Mouse (Mus musculus): ENCODE measurements at regions not wholly inside any gene's neighbourhood (a gene's known extent, or its start where the extent isn't known, plus 50 kb on each side); places are given as distances from the start of the nearest gene placed in this dataset.

GRCm38 (mm10) chr13:114613909-114614308, 155.2 kb upstream of the Fst start:
- ATAC-seq (replicated peaks) = no peak
- Histone ChIP-seq H3K36me3 (no peaks in the 10 kb centered on the region), H3K9me3 (no peaks in the 10 kb centered on the region), H3K9ac (replicated peaks) (no peak overlapping the region), H3K4me2 (replicated peaks) (no peak overlapping the region), H3K27ac (replicated peaks) (no peak overlapping the region), H3K4me3 (no peak overlapping the region), H3K4me1 (no peaks in the 10 kb centered on the region), H3K27me3 (no peaks in the 10 kb centered on the region)
- 95% methylated on average over 1 of the region's 1 CpGs for WGBS

- no peak overlapping the region for H3K4me2 ChIP-seq (replicated peaks)
- no peaks in the 10 kb centered on the region for H3K36me3 ChIP-seq
- H3K4me3 ChIP-seq = no peak overlapping the region
- no peaks in the 10 kb centered on the region for H3K9me3 ChIP-seq
- no peaks in the 10 kb centered on the region for H3K27me3 ChIP-seq
- H3K9ac ChIP-seq (replicated peaks) = no peak overlapping the region
- no peak overlapping the region for H3K27ac ChIP-seq (replicated peaks)
- H3K4me1 ChIP-seq = no peaks in the 10 kb centered on the region
- 88% methylated on average over 4 of the region's 4 CpGs for WGBS
- ATAC-seq (replicated peaks) = no peak
Measured at GRCm38 (mm10) chr13:114619416-114619815, 160.7 kb upstream of the Fst start.

- Histone ChIP-seq H3K4me2 (replicated peaks) (no peak overlapping the region), H3K9ac (replicated peaks) (no peak overlapping the region), H3K4me1 (no peaks in the 10 kb centered on the region), H3K4me3 (no peak overlapping the region), H3K36me3 (no peaks in the 10 kb centered on the region), H3K27me3 (no peaks in the 10 kb centered on the region), H3K27ac (replicated peaks) (no peak overlapping the region), H3K9me3 (no peaks in the 10 kb centered on the region)
- 77% methylated on average over 4 of the region's 4 CpGs for WGBS
- ATAC-seq (replicated peaks) = no peak
Measured at GRCm38 (mm10) chr13:114636731-114637130, 178.0 kb upstream of the Fst start.

- H3K4me1 ChIP-seq = no peaks in the 10 kb centered on the region
- no peak overlapping the region for H3K4me2 ChIP-seq (replicated peaks)
- no peak overlapping the region for H3K27ac ChIP-seq (replicated peaks)
- H3K4me3 ChIP-seq = no peak overlapping the region
- 98% methylated on average over 2 of the region's 2 CpGs for WGBS
- H3K36me3 ChIP-seq = no peaks in the 10 kb centered on the region
- H3K9ac ChIP-seq (replicated peaks) = no peak overlapping the region
- ATAC-seq (replicated peaks) = no peak
- no peaks in the 10 kb centered on the region for H3K9me3 ChIP-seq
- no peaks in the 10 kb centered on the region for H3K27me3 ChIP-seq
Measured at GRCm38 (mm10) chr13:114639531-114639930, 178.5 kb upstream of the Mocs2 start.

- H3K4me1 ChIP-seq = no peaks in the 10 kb centered on the region
- no peak for ATAC-seq (replicated peaks)
- no peak overlapping the region for H3K4me3 ChIP-seq
- H3K9ac ChIP-seq (replicated peaks) = no peak overlapping the region
- no peak overlapping the region for H3K4me2 ChIP-seq (replicated peaks)
- H3K27me3 ChIP-seq = no peaks in the 10 kb centered on the region
- no peak overlapping the region for H3K27ac ChIP-seq (replicated peaks)
- WGBS = 76% methylated on average over 9 of the region's 9 CpGs
- no peaks in the 10 kb centered on the region for H3K9me3 ChIP-seq
- H3K36me3 ChIP-seq = no peaks in the 10 kb centered on the region
Measured at GRCm38 (mm10) chr13:114641688-114642390, 176.2 kb upstream of the Mocs2 start.

- Histone ChIP-seq H3K4me3 (no peak overlapping the region), H3K27ac (replicated peaks) (no peak overlapping the region), H3K27me3 (no peaks in the 10 kb centered on the region), H3K9ac (replicated peaks) (no peak overlapping the region), H3K4me2 (replicated peaks) (no peak overlapping the region), H3K9me3 (no peaks in the 10 kb centered on the region), H3K36me3 (no peaks in the 10 kb centered on the region), H3K4me1 (no peaks in the 10 kb centered on the region)
- 29% methylated on average over 3 of the region's 3 CpGs for WGBS
- ATAC-seq (replicated peaks) = no peak
Measured at GRCm38 (mm10) chr13:114642901-114643491, 175.0 kb upstream of the Mocs2 start.

GRCm38 (mm10) chr13:114643521-114643920, 174.5 kb upstream of the Mocs2 start:
- H3K36me3 ChIP-seq = no peaks in the 10 kb centered on the region
- no peaks in the 10 kb centered on the region for H3K9me3 ChIP-seq
- WGBS = 58% methylated on average over 11 of the region's 11 CpGs
- no peak overlapping the region for H3K4me2 ChIP-seq (replicated peaks)
- H3K27me3 ChIP-seq = no peaks in the 10 kb centered on the region
- no peak overlapping the region for H3K4me3 ChIP-seq
- H3K27ac ChIP-seq (replicated peaks) = no peak overlapping the region
- H3K4me1 ChIP-seq = no peaks in the 10 kb centered on the region
- H3K9ac ChIP-seq (replicated peaks) = no peak overlapping the region
- ATAC-seq (replicated peaks) = no peak

GRCm38 (mm10) chr13:114654267-114654666, 163.8 kb upstream of the Mocs2 start:
- H3K4me3 ChIP-seq = no peak overlapping the region
- H3K36me3 ChIP-seq = no peaks in the 10 kb centered on the region
- H3K27me3 ChIP-seq = no peaks in the 10 kb centered on the region
- no peak overlapping the region for H3K4me2 ChIP-seq (replicated peaks)
- WGBS = 89% methylated on average over 7 of the region's 7 CpGs
- no peaks in the 10 kb centered on the region for H3K4me1 ChIP-seq
- no peak for ATAC-seq (replicated peaks)
- H3K27ac ChIP-seq (replicated peaks) = no peak overlapping the region
- no peak overlapping the region for H3K9ac ChIP-seq (replicated peaks)
- no peaks in the 10 kb centered on the region for H3K9me3 ChIP-seq

GRCm38 (mm10) chr13:114654953-114655586, 163.0 kb upstream of the Mocs2 start:
- no peak for ATAC-seq (replicated peaks)

GRCm38 (mm10) chr13:114672411-114672810, 145.6 kb upstream of the Mocs2 start:
- no peaks in the 10 kb centered on the region for H3K9me3 ChIP-seq
- H3K4me2 ChIP-seq (replicated peaks) = no peak overlapping the region
- no peak for ATAC-seq (replicated peaks)
- H3K4me3 ChIP-seq = no peak overlapping the region
- H3K27me3 ChIP-seq = no peaks in the 10 kb centered on the region
- H3K9ac ChIP-seq (replicated peaks) = no peak overlapping the region
- H3K4me1 ChIP-seq = no peaks in the 10 kb centered on the region
- no peak overlapping the region for H3K27ac ChIP-seq (replicated peaks)
- H3K36me3 ChIP-seq = no peaks in the 10 kb centered on the region

More at GRCm38 (mm10) chr13:114654953-114655586, 163.0 kb upstream of the Mocs2 start:
- H3K27me3 ChIP-seq = no peaks in the 10 kb centered on the region
- no peak overlapping the region for H3K27ac ChIP-seq (replicated peaks)
- no peaks in the 10 kb centered on the region for H3K4me1 ChIP-seq
- H3K9ac ChIP-seq (replicated peaks) = no peak overlapping the region
- H3K9me3 ChIP-seq = no peaks in the 10 kb centered on the region
- H3K4me2 ChIP-seq (replicated peaks) = no peak overlapping the region
- no peak overlapping the region for H3K4me3 ChIP-seq
- WGBS = 88% methylated on average over 4 of the region's 4 CpGs
- no peaks in the 10 kb centered on the region for H3K36me3 ChIP-seq

- Histone ChIP-seq H3K9me3 (no peaks in the 10 kb centered on the region), H3K27me3 (no peaks in the 10 kb centered on the region), H3K27ac (replicated peaks) (no peak overlapping the region), H3K4me2 (replicated peaks) (no peak overlapping the region), H3K4me3 (no peak overlapping the region), H3K9ac (replicated peaks) (no peak overlapping the region), H3K36me3 (no peaks in the 10 kb centered on the region), H3K4me1 (no peaks in the 10 kb centered on the region)
- WGBS = 76% methylated on average over 5 of the region's 5 CpGs
- no peak for ATAC-seq (replicated peaks)
Measured at GRCm38 (mm10) chr13:114679703-114680378, 138.2 kb upstream of the Mocs2 start.

GRCm38 (mm10) chr13:114680379-114680733, 137.7 kb upstream of the Mocs2 start:
- Histone ChIP-seq H3K4me1 (no peaks in the 10 kb centered on the region), H3K27me3 (no peaks in the 10 kb centered on the region), H3K27ac (replicated peaks) (no peak overlapping the region), H3K4me3 (no peak overlapping the region), H3K9me3 (no peaks in the 10 kb centered on the region), H3K4me2 (replicated peaks) (no peak overlapping the region), H3K36me3 (no peaks in the 10 kb centered on the region), H3K9ac (replicated peaks) (no peak overlapping the region)
- WGBS = 78% methylated on average over 9 of the region's 9 CpGs
- ATAC-seq (replicated peaks) = no peak

Data from forebrain, embryonic 15.5 days (tissue).